18 mouse cellular contexts compared by ENCODE assay signal in genomic region chr2:123887587-123887986, GRCm38 (mm10).
"Had no signal": no experiment of that assay in that cellular context is flagged by ENCODE, and none has a peak within 500 bp of the region (broad histone marks: within the 10 kb centered on the region; RNA-seq: fewer than 3 reads in every experiment).

No protein-coding gene starts in this region.

- H3K27me3 ChIP-seq: intestine, embryonic 15.5 days; liver, embryonic 15.5 days; midbrain, embryonic 12.5 days; midbrain, embryonic 15.5 days; neural tube, embryonic 13.5 days; stomach, embryonic 15.5 days had no signal

- H3K36me3 ChIP-seq: intestine, embryonic 15.5 days; liver, embryonic 15.5 days; midbrain, embryonic 12.5 days; midbrain, embryonic 15.5 days; neural tube, embryonic 13.5 days; stomach, embryonic 15.5 days had no signal

- H3K27ac ChIP-seq: intestine, embryonic 15.5 days; layer of hippocampus, adult 2 months; liver, embryonic 15.5 days; macrophage; midbrain, embryonic 12.5 days; midbrain, embryonic 15.5 days; neural tube, embryonic 13.5 days; stomach, embryonic 15.5 days had no signal

- DNase-seq: kidney, adult 2 months; kidney, postnatal 25 days; layer of hippocampus, adult 9-11 months; retina, postnatal 1 day; right cerebral cortex, postnatal 25 days; spleen, adult 18-20 months; thymus, postnatal 36 days had no signal

- H3K4me3 ChIP-seq: intestine, embryonic 15.5 days; layer of hippocampus, adult 2 months; liver, embryonic 15.5 days; midbrain, embryonic 12.5 days; midbrain, embryonic 15.5 days; myocyte; neural tube, embryonic 13.5 days; stomach, embryonic 15.5 days had no signal

- H3K9me3 ChIP-seq: intestine, embryonic 15.5 days; liver, embryonic 15.5 days; midbrain, embryonic 12.5 days; midbrain, embryonic 15.5 days; neural tube, embryonic 13.5 days; stomach, embryonic 15.5 days had no signal

- ATAC-seq: hindbrain, embryonic 16.5 days; intestine, embryonic 15.5 days; midbrain, embryonic 15.5 days had no signal

- H3K4me1 ChIP-seq: intestine, embryonic 15.5 days; liver, embryonic 15.5 days; midbrain, embryonic 12.5 days; midbrain, embryonic 15.5 days; neural tube, embryonic 13.5 days; stomach, embryonic 15.5 days had no signal

- H3K9ac ChIP-seq: intestine, embryonic 15.5 days; liver, embryonic 15.5 days; midbrain, embryonic 12.5 days; midbrain, embryonic 15.5 days; neural tube, embryonic 13.5 days; stomach, embryonic 15.5 days had no signal

- H3K4me2 ChIP-seq: intestine, embryonic 15.5 days; liver, embryonic 11.5 days; liver, embryonic 15.5 days; midbrain, embryonic 12.5 days; midbrain, embryonic 15.5 days; neural tube, embryonic 13.5 days; stomach, embryonic 15.5 days had no signal
